Comparison of ENCODE assay signal across 16 mouse cellular contexts in the genomic region with DNA sequence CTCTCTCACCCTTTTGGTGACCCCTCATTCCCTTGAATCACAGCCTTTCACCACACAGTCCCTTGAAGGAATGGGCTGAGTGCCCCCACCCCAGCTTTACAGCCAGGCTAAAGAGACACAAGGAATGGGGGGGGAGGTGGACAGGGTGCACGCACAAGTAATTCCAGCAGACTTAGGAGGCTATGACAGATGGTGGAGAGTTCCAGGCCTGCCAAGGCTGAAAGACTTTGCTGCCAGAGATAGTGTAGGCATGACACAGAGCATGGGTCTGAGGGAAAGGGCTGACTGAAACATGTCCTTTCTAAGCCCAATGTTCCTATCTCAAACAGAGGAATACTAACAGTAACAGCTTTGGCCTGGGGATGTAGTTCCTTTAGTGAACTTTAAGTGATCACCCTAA. TPM values are rescaled to one million over a fixed set of nuclear protein-coding genes. Genes with fewer than 3 reads are reported as not detected.
"Had no signal": no experiment of that assay in that cellular context is flagged by ENCODE, and none has a peak within 500 bp of the region (broad histone marks: within the 10 kb centered on the region; RNA-seq: fewer than 3 reads in every experiment).

No protein-coding gene starts in this region.

- ATAC-seq: liver, postnatal 0 days had no signal

- H3K27ac ChIP-seq: limb, embryonic 12.5 days; lung, embryonic 15.5 days had no signal

- H3K9ac ChIP-seq: limb, embryonic 12.5 days; liver, embryonic 13.5 days; liver, postnatal 0 days; lung, embryonic 15.5 days; midbrain, embryonic 12.5 days had no signal

- H3K4me2 ChIP-seq: limb, embryonic 12.5 days; liver, embryonic 13.5 days; lung, embryonic 15.5 days; midbrain, embryonic 12.5 days had no signal

- H3K9me3 ChIP-seq: limb, embryonic 12.5 days; liver, embryonic 13.5 days; lung, embryonic 15.5 days; midbrain, embryonic 12.5 days had no signal

- H3K36me3 ChIP-seq: limb, embryonic 12.5 days; liver, embryonic 13.5 days; lung, embryonic 15.5 days; midbrain, embryonic 12.5 days had no signal

- DNase-seq: kidney, postnatal 25 days; liver; liver, embryonic 13.5 days; liver, postnatal 0 days; right cerebral cortex, postnatal 14 days; thymus, postnatal 36 days had no signal

- H3K4me3 ChIP-seq: limb, embryonic 12.5 days; liver, embryonic 13.5 days; lung, embryonic 15.5 days; midbrain, embryonic 12.5 days had no signal

RNA-seq across cellular contexts. Expression of gene Trcg1, which starts 34.7 kb away (rescaled TPM):
- total RNA-seq: layer of hippocampus, postnatal 10 days; left cerebral cortex, postnatal 36 days; megakaryocyte-erythroid progenitor cell, adult 5-6 weeks; midbrain, postnatal 0 days had no signal
- polyA plus RNA-seq: limb, embryonic 12.5 days; liver, embryonic 13.5 days; liver, postnatal 0 days; lung, embryonic 15.5 days; midbrain, embryonic 12.5 days; midbrain, postnatal 0 days; neural tube, embryonic 14.5 days; stomach, embryonic 16.5 days; thymus, postnatal 0 days had no signal
